In genomic region chr8:84778638-84779380, GRCm38 (mm10) we compare ENCODE assay signal across 11 mouse cellular contexts. TPM values are rescaled to one million over a fixed set of nuclear protein-coding genes. Genes with fewer than 3 reads are reported as not detected.
DNase-seq lines count a peak whose midpoint lies in the region; ATAC-seq and TF ChIP-seq lines count a peak whose summit lies in the region.
"Had no signal": no experiment of that assay in that cellular context is flagged by ENCODE, and none has a peak within 500 bp of the region (broad histone marks: within the 10 kb centered on the region; RNA-seq: fewer than 3 reads in every experiment).

No protein-coding gene starts in this region.

- 29% methylated on average over 11 of the region's 11 CpGs for WGBS in lung, embryonic 16.5 days
- WGBS in hindbrain, embryonic 14.5 days = 10% methylated on average over 11 of the region's 11 CpGs
- WGBS in olfactory bulb, adult 2 months = 35% methylated on average over 11 of the region's 11 CpGs

- no peak for TF ChIP-seq CTCF in olfactory bulb, adult 2 months (IDR thresholded peaks at IDR 0.05; ENCODE audit: insufficient read depth, low read depth, low read length)

- DNase-seq in cerebellum, postnatal 10 days = peak; percentile 86 to 89
- DNase-seq in cerebellum, adult 9-10 months = no peak
- DNase-seq in lung, postnatal 14 days = no peak
- no peak for DNase-seq in hindbrain, embryonic 14.5 days (ENCODE audit: low spot score)
- DNase-seq in spleen, postnatal 36 days (ENCODE audit: low spot score in 2 of 2) = no peak
- no peak for DNase-seq in layer of hippocampus, postnatal 25 days (ENCODE audit: extremely low spot score in 1 of 2, low spot score in 1 of 2)
- DNase-seq: liver, embryonic 13.5 days; right cerebral cortex, adult 18-20 months had no signal

- no peaks in the 10 kb centered on the region for H3K36me3 ChIP-seq in lung, embryonic 16.5 days (ENCODE audit: control insufficient read depth, insufficient read depth, low read length)
- no peaks in the 10 kb centered on the region for H3K36me3 ChIP-seq in hindbrain, embryonic 14.5 days (replicated peaks; ENCODE audit: control insufficient read depth, insufficient read depth)
- H3K36me3 ChIP-seq: liver, embryonic 13.5 days had no signal

- H3K9ac ChIP-seq in lung, embryonic 16.5 days (ENCODE audit: low read length) = 0 out of 2 replicates have a peak overlapping the region, but pooled peaks have one; percentile 17
- H3K9ac ChIP-seq in hindbrain, embryonic 14.5 days = peak overlapping the region; percentile 21; the same call in 1 of the 2 replicates
- H3K9ac ChIP-seq: liver, embryonic 13.5 days had no signal

- H3K4me3 ChIP-seq in lung, embryonic 16.5 days (ENCODE audit: low read length) = no peak overlapping the region
- H3K4me3 ChIP-seq in hindbrain, embryonic 14.5 days (replicated peaks; ENCODE audit: low read length) = no peak overlapping the region
- H3K4me3 ChIP-seq in olfactory bulb, adult 2 months (ENCODE audit: insufficient read depth, low read depth, low read length) = no peak overlapping the region
- H3K4me3 ChIP-seq: heart, adult 2 months; liver, embryonic 13.5 days had no signal

- ATAC-seq in lung, embryonic 16.5 days (ENCODE audit: low read depth) = no peak
- no peak for ATAC-seq in hindbrain, embryonic 14.5 days (ENCODE audit: low FRiP score)

- TF ChIP-seq POLR2A in olfactory bulb, adult 2 months (IDR thresholded peaks at IDR 0.05; ENCODE audit: insufficient read depth, low read depth, low read length) = no peak

- H3K4me1 ChIP-seq in lung, embryonic 16.5 days (replicated peaks; ENCODE audit: control insufficient read depth, insufficient read depth, low read length) = peaks cover 51% of the 10 kb centered on the region
- peaks cover 34% of the 10 kb centered on the region for H3K4me1 ChIP-seq in hindbrain, embryonic 14.5 days (replicated peaks; ENCODE audit: control insufficient read depth, insufficient read depth, low read length)
- peaks cover 50% of the 10 kb centered on the region for H3K4me1 ChIP-seq in olfactory bulb, adult 2 months (ENCODE audit: control insufficient read depth, insufficient read depth, low read length)

- peaks cover 12% of the 10 kb centered on the region; the same call in 1 of the 2 replicates for H3K27me3 ChIP-seq in lung, embryonic 16.5 days (ENCODE audit: control insufficient read depth, insufficient read depth, low read depth, low read length)
- peaks cover 90% of the 10 kb centered on the region for H3K27me3 ChIP-seq in hindbrain, embryonic 14.5 days (ENCODE audit: control insufficient read depth, insufficient read depth, low read length)

- 0 out of 2 replicates have a peak overlapping the region, but pooled peaks have one; percentile 10 for H3K27ac ChIP-seq in lung, embryonic 16.5 days (ENCODE audit: low read length)
- H3K27ac ChIP-seq in hindbrain, embryonic 14.5 days = peak overlapping the region; percentile 69
- H3K27ac ChIP-seq in olfactory bulb, adult 2 months (ENCODE audit: insufficient read depth, low read depth, low read length) = peak overlapping the region; percentile 45; the same call in 1 of the 2 replicates
- H3K27ac ChIP-seq: liver, embryonic 13.5 days had no signal

- H3K4me2 ChIP-seq in lung, embryonic 16.5 days (ENCODE audit: low read depth, low read length) = no peak overlapping the region
- peak overlapping the region; percentile 31 for H3K4me2 ChIP-seq in hindbrain, embryonic 14.5 days (replicated peaks)
- H3K4me2 ChIP-seq: liver, embryonic 13.5 days had no signal

- H3K9me3 ChIP-seq in lung, embryonic 16.5 days (ENCODE audit: control insufficient read depth, low read length) = no peaks in the 10 kb centered on the region
- H3K9me3 ChIP-seq in hindbrain, embryonic 14.5 days (ENCODE audit: control insufficient read depth, low read length) = no peaks in the 10 kb centered on the region
- H3K9me3 ChIP-seq: liver, embryonic 13.5 days had no signal

RNA-seq across cellular contexts. Expression of gene Nfix, which starts 21.3 kb away (rescaled TPM):
- 43.9 and 44.6 TPM in 2 replicates for polyA plus RNA-seq in lung, embryonic 16.5 days (2015; fragmentation: Nextera tagmentation; extraction: Ambion mirVana)
- polyA plus RNA-seq in hindbrain, embryonic 14.5 days (2014; fragmentation: Nextera tagmentation; extraction: Ambion mirVana) = 78.8 and 82.4 TPM in 2 replicates
- polyA plus RNA-seq in olfactory bulb, adult 2 months (2012; ENCODE audit: insufficient read depth, insufficient read length, low replicate concordance, missing spikeins) = not detected in 2 replicates
- total RNA-seq in layer of hippocampus, postnatal 25 days (2021) = 100 to 1,000 TPM; 406 to 477 TPM

RNA-seq across cellular contexts. Expression of gene Dand5, which starts 43.8 kb away (rescaled TPM):
- polyA plus RNA-seq in lung, embryonic 16.5 days (2015; fragmentation: Nextera tagmentation; extraction: Ambion mirVana) = 6.3 and 6.5 TPM in 2 replicates
- 13.5 and 14.6 TPM in 2 replicates for polyA plus RNA-seq in hindbrain, embryonic 14.5 days (2014; fragmentation: Nextera tagmentation; extraction: Ambion mirVana)
- polyA plus RNA-seq in olfactory bulb, adult 2 months (2012; ENCODE audit: insufficient read depth, insufficient read length, low replicate concordance, missing spikeins) = not detected in 2 replicates
- total RNA-seq in layer of hippocampus, postnatal 25 days (2021) = 10 to 100 TPM in 1 of 2 experiments, 1 to 10 TPM in 1; 9.3 to 10.6 TPM

RNA-seq across cellular contexts. Expression of gene Gadd45gip1, which starts 52.5 kb away (rescaled TPM):
- 38.6 and 43.0 TPM in 2 replicates for polyA plus RNA-seq in lung, embryonic 16.5 days (2015; fragmentation: Nextera tagmentation; extraction: Ambion mirVana)
- 35.0 and 37.4 TPM in 2 replicates for polyA plus RNA-seq in hindbrain, embryonic 14.5 days (2014; fragmentation: Nextera tagmentation; extraction: Ambion mirVana)
- not detected in 2 replicates for polyA plus RNA-seq in olfactory bulb, adult 2 months (2012; ENCODE audit: insufficient read depth, insufficient read length, low replicate concordance, missing spikeins)
- 10 to 100 TPM; 23.7 to 27.3 TPM for total RNA-seq in layer of hippocampus, postnatal 25 days (2021)

RNA-seq across cellular contexts. Expression of gene G430095P16Rik, which starts 56.0 kb away (rescaled TPM):
- polyA plus RNA-seq in lung, embryonic 16.5 days (2015; fragmentation: Nextera tagmentation; extraction: Ambion mirVana) = 3.1 and 3.7 TPM in 2 replicates
- polyA plus RNA-seq in hindbrain, embryonic 14.5 days (2014; fragmentation: Nextera tagmentation; extraction: Ambion mirVana) = 0.55 and 0.71 TPM in 2 replicates
- polyA plus RNA-seq in olfactory bulb, adult 2 months (2012; ENCODE audit: insufficient read depth, insufficient read length, low replicate concordance, missing spikeins) = not detected in 2 replicates
- not detected for total RNA-seq in layer of hippocampus, postnatal 25 days (2021)

Comparison
In these comparisons a context has a peak if more than half of its experiments do, and no peak if none do; other contexts are left out.
1. DNase-seq: peak in cerebellum, postnatal 10 days (2 of 2); none in cerebellum, adult 9-10 months (single experiment), lung, postnatal 14 days (single experiment), hindbrain, embryonic 14.5 days (single experiment), spleen, postnatal 36 days (0 of 2) and layer of hippocampus, postnatal 25 days (0 of 2).
2. H3K27ac ChIP-seq: peak in every context shown above with its lines; median percentile 69 in hindbrain, embryonic 14.5 days; 45 in olfactory bulb, adult 2 months; 10 in lung, embryonic 16.5 days.
3. RNA of gene Gadd45gip1, which starts 52.5 kb away (polyA plus RNA-seq): 38.6 to 43.0 TPM in lung, embryonic 16.5 days and 35.0 to 37.4 TPM in hindbrain, embryonic 14.5 days; not detected in olfactory bulb, adult 2 months; every median in the first group is over 10 times any median in the second.